Mouse (Mus musculus): ENCODE data around the gene Kndc1. TPM values are rescaled to one million over a fixed set of nuclear protein-coding genes. Genes with fewer than 3 reads are reported as not detected.

Kndc1 gene
- polyA plus RNA-seq, 1 experiment from 2014 or later, result not detected

DNA sequence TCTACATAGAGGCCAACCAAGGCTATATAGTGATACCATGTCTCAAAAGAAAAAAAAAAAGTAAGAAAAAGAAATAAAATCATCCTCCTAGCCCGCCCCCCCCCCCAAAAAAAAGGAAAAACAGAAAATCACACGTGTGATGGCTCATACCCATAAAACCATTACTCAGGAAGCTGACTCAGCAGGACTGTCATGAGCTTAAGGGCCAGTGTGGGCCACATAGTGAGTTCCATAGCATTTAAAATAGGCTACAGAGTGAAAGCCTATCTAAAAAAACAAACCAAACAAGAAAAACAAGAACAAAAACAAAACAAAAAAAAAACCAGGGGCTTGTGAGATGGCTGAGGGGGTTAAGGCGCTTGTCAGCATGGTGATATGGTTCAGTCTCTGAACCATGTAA is 86.3 kb downstream of the Kndc1 start:
- TF ChIP-seq EP300 (IDR thresholded peaks at IDR 0.05; ENCODE audit: low read depth) (no peak), CTCF (IDR thresholded peaks at IDR 0.05; ENCODE audit: low read depth) (no peak)
- no peaks in the 10 kb centered on the region for H3K9me3 ChIP-seq (ENCODE audit: low read length)
- DNase-seq (no peak), ATAC-seq (no peak)
- H3K4me3 ChIP-seq (ENCODE audit: low read depth, low read length), result no peak overlapping the region
- H3K36me3 ChIP-seq (replicated peaks; ENCODE audit: insufficient read depth, low read length), result no peaks in the 10 kb centered on the region
- peaks cover 12% of the 10 kb centered on the region for H3K4me1 ChIP-seq (ENCODE audit: insufficient read depth)
- no peaks in the 10 kb centered on the region for H3K27me3 ChIP-seq (ENCODE audit: insufficient read depth, low read length)
- H3K9ac ChIP-seq (replicated peaks), result no peak overlapping the region
- no peak overlapping the region for H3K4me2 ChIP-seq (ENCODE audit: low read depth, low read length)
- WGBS (ENCODE audit: insufficient replicate concordance), result 46% methylated on average over 3 of the region's 3 CpGs
- H3K27ac ChIP-seq (ENCODE audit: low read depth), result no peak overlapping the region

- DNase-seq (no peak), ATAC-seq (no peak)
- Histone ChIP-seq H3K4me1 (ENCODE audit: insufficient read depth) (peaks cover 12% of the 10 kb centered on the region), H3K9ac (replicated peaks) (no peak overlapping the region), H3K4me3 (ENCODE audit: low read depth, low read length) (no peak overlapping the region), H3K36me3 (replicated peaks; ENCODE audit: insufficient read depth, low read length) (no peaks in the 10 kb centered on the region), H3K27me3 (ENCODE audit: insufficient read depth, low read length) (no peaks in the 10 kb centered on the region), H3K27ac (ENCODE audit: low read depth) (no peak overlapping the region), H3K4me2 (ENCODE audit: low read depth, low read length) (no peak overlapping the region), H3K9me3 (ENCODE audit: low read length) (no peaks in the 10 kb centered on the region)
- no peak for TF ChIP-seq EP300 (IDR thresholded peaks at IDR 0.05; ENCODE audit: low read depth)
- no peak for TF ChIP-seq CTCF (IDR thresholded peaks at IDR 0.05; ENCODE audit: low read depth)
- WGBS (ENCODE audit: insufficient replicate concordance), result 69% methylated on average over 9 of the region's 11 CpGs
These were observed 87.6 kb downstream of the Kndc1 start for GRCm38 (mm10) chr7:139982058-139982457.

GRCm38 (mm10) chr7:139984505-139984904 is 90.0 kb downstream of the Kndc1 start:
- WGBS (ENCODE audit: insufficient replicate concordance), result 67% methylated on average over 11 of the region's 11 CpGs
- H3K9me3 ChIP-seq (ENCODE audit: low read length), result no peaks in the 10 kb centered on the region
- TF ChIP-seq EP300 (IDR thresholded peaks at IDR 0.05; ENCODE audit: low read depth), result no peak; the same call in 1 of the 2 replicates
- TF ChIP-seq CTCF (IDR thresholded peaks at IDR 0.05; ENCODE audit: low read depth), result no peak
- H3K36me3 ChIP-seq (replicated peaks; ENCODE audit: insufficient read depth, low read length), result no peaks in the 10 kb centered on the region
- no peaks in the 10 kb centered on the region for H3K4me1 ChIP-seq (ENCODE audit: insufficient read depth)
- H3K27me3 ChIP-seq (ENCODE audit: insufficient read depth, low read length), result no peaks in the 10 kb centered on the region
- ATAC-seq, result peak; percentile 70
- peak overlapping the region; percentile 57; the same call in 1 of the 2 replicates for H3K27ac ChIP-seq (ENCODE audit: low read depth)
- no peak overlapping the region for H3K4me3 ChIP-seq (ENCODE audit: low read depth, low read length)
- 0 out of 2 replicates have a peak overlapping the region, but pooled peaks have one; percentile 9 for H3K4me2 ChIP-seq (ENCODE audit: low read depth, low read length)
- H3K9ac ChIP-seq (replicated peaks), result no peak overlapping the region
- DNase-seq, result peak; percentile 51

GRCm38 (mm10) chr7:139988272-139988671 is 93.8 kb downstream of the Kndc1 start:
- Histone ChIP-seq H3K27ac (ENCODE audit: low read depth) (no peak overlapping the region), H3K4me1 (ENCODE audit: insufficient read depth) (no peaks in the 10 kb centered on the region), H3K36me3 (replicated peaks; ENCODE audit: insufficient read depth, low read length) (no peaks in the 10 kb centered on the region), H3K27me3 (ENCODE audit: insufficient read depth, low read length) (no peaks in the 10 kb centered on the region), H3K4me2 (ENCODE audit: low read depth, low read length) (no peak overlapping the region), H3K9me3 (ENCODE audit: low read length) (no peaks in the 10 kb centered on the region), H3K9ac (replicated peaks) (no peak overlapping the region), H3K4me3 (ENCODE audit: low read depth, low read length) (no peak overlapping the region)
- 63% methylated on average over 9 of the region's 9 CpGs for WGBS (ENCODE audit: insufficient replicate concordance)
- ATAC-seq, result no peak
- TF ChIP-seq CTCF (IDR thresholded peaks at IDR 0.05; ENCODE audit: low read depth) (no peak), EP300 (IDR thresholded peaks at IDR 0.05; ENCODE audit: low read depth) (no peak)
- no peak for DNase-seq

DNA sequence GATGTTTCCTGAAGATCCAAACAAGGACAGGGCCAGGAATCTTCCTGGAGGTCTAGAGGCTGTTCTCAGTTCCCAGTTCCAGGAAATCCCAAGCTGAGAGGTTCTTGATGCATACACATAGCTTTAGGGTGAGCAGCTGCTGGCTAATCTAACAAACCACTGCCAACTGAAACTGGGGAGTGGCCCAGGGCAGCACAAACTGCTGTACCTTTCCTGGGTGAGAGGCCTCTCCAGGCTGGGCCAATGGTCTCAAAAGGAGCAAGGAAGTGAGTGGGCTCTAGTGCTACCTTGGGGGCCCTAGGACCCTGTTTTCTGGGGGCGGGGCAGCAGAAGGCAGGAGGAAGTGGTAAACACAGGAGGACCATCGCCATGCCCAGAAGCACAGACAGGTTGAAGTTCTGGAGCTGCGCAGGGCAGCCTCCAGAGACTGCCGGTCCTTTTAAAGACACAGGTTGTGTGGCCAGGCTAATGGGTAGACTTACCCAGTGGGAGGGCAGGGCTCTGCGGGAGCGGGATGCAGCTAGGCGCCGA is 96.4 kb downstream of the Kndc1 start:
- no peak overlapping the region for H3K27ac ChIP-seq (ENCODE audit: low read depth)
- WGBS (ENCODE audit: insufficient replicate concordance), result 47% methylated on average over 8 of the region's 8 CpGs

More for the DNA sequence above, 96.4 kb downstream of the Kndc1 start:
- Histone ChIP-seq H3K36me3 (replicated peaks; ENCODE audit: insufficient read depth, low read length) (0 out of 2 replicates have a peak, but pooled peaks cover 6% of the 10 kb centered on the region), H3K4me3 (ENCODE audit: low read depth, low read length) (0 out of 2 replicates have a peak overlapping the region, but pooled peaks have one; percentile 15), H3K4me2 (ENCODE audit: low read depth, low read length) (peak overlapping the region; percentile 36), H3K9ac (replicated peaks) (no peak overlapping the region; the same call in 1 of the 2 replicates), H3K4me1 (ENCODE audit: insufficient read depth) (no peaks in the 10 kb centered on the region), H3K9me3 (ENCODE audit: low read length) (no peaks in the 10 kb centered on the region), H3K27me3 (ENCODE audit: insufficient read depth, low read length) (no peaks in the 10 kb centered on the region)
- no peak for DNase-seq
- ATAC-seq, result no peak
- no peak for TF ChIP-seq EP300 (IDR thresholded peaks at IDR 0.05; ENCODE audit: low read depth)
- no peak for TF ChIP-seq CTCF (IDR thresholded peaks at IDR 0.05; ENCODE audit: low read depth)

MicroRNA genes within 50 kb of the gene (microRNA counts, 519-probe panel; counts per million panel counts)
- microRNA mmu-miR-202-3p (not detected), microRNA mmu-miR-202-5p (2,495 counts per million, percentile 23 among the panel's probes with 10 or more counts)

Small RNA genes within 50 kb of the gene (microRNA-seq; reads per million reads assigned to microRNA genes)
- gene Mir202, result not detected
- not detected for gene Mir7062
- not detected for gene mmu-mir-7686

Other genes starting within 250 kb of the Kndc1 start
- gene Cfap46, start 210.9 kb upstream of the Kndc1 start, polyA plus RNA-seq (2015; fragmentation: Nextera tagmentation; extraction: Ambion mirVana), result not detected in 2 replicates
- not detected in 2 replicates for gene Adgra1, start 60.5 kb upstream of the Kndc1 start, polyA plus RNA-seq (2015; fragmentation: Nextera tagmentation; extraction: Ambion mirVana)
- not detected in 2 replicates for gene Utf1, start 49.1 kb downstream of the Kndc1 start, polyA plus RNA-seq (2015; fragmentation: Nextera tagmentation; extraction: Ambion mirVana)
- not detected in 2 replicates for gene 6430531B16Rik, start 84.1 kb downstream of the Kndc1 start, polyA plus RNA-seq (2015; fragmentation: Nextera tagmentation; extraction: Ambion mirVana)
- gene Adam8, start 97.9 kb downstream of the Kndc1 start, polyA plus RNA-seq (2015; fragmentation: Nextera tagmentation; extraction: Ambion mirVana), result 1.2 and 1.8 TPM in 2 replicates
- gene Zfp511, start 141.7 kb downstream of the Kndc1 start, polyA plus RNA-seq (2015; fragmentation: Nextera tagmentation; extraction: Ambion mirVana), result 10.5 and 10.7 TPM in 2 replicates
- 14.2 and 16.0 TPM in 2 replicates for gene Tubgcp2, start 142.0 kb downstream of the Kndc1 start, polyA plus RNA-seq (2015; fragmentation: Nextera tagmentation; extraction: Ambion mirVana)
- not detected in 2 replicates for gene Msx3, start 154.4 kb downstream of the Kndc1 start, polyA plus RNA-seq (2015; fragmentation: Nextera tagmentation; extraction: Ambion mirVana)
- 0.29 and 0.47 TPM in 2 replicates for gene Caly, start 187.9 kb downstream of the Kndc1 start, polyA plus RNA-seq (2015; fragmentation: Nextera tagmentation; extraction: Ambion mirVana)
- not detected in 2 replicates for gene Prap1, start 198.7 kb downstream of the Kndc1 start, polyA plus RNA-seq (2015; fragmentation: Nextera tagmentation; extraction: Ambion mirVana)
- 75.8 and 88.9 TPM in 2 replicates for gene Fuom, start 207.7 kb downstream of the Kndc1 start, polyA plus RNA-seq (2015; fragmentation: Nextera tagmentation; extraction: Ambion mirVana)
- 14.0 and 17.5 TPM in 2 replicates for gene Paox, start 221.1 kb downstream of the Kndc1 start, polyA plus RNA-seq (2015; fragmentation: Nextera tagmentation; extraction: Ambion mirVana)
- gene Echs1, start 221.8 kb downstream of the Kndc1 start, polyA plus RNA-seq (2015; fragmentation: Nextera tagmentation; extraction: Ambion mirVana), result 194 and 203 TPM in 2 replicates
- gene Mtg1, start 242.9 kb downstream of the Kndc1 start, polyA plus RNA-seq (2015; fragmentation: Nextera tagmentation; extraction: Ambion mirVana), result 17.9 and 18.4 TPM in 2 replicates

Measured in liver, postnatal 0 days (tissue).